Mouse (Mus musculus) stomach, postnatal 0 days (tissue): ENCODE data around the gene Hspa1l. TPM values are rescaled to one million over a fixed set of nuclear protein-coding genes. Genes with fewer than 3 reads are reported as not detected.

ENCODE experiments used
- ATAC-seq: fragments of 200-750 bp; cut with Nextera tagmentation; 2 replicates; pipeline ENCODE4 v1.8.0; 2017; ENCODE audit not compliant: low FRiP score, low TSS enrichment
- DNase-seq: peaks from one replicate; pipeline ENCODE4 v3.0.0-alpha.2; 2016; ENCODE audit warnings: low spot score
- H3K27ac ChIP-seq: fragments of 300-500 bp; sonication (generic); replicated peaks from 2 replicates; pipeline ENCODE4 v1.5.1; 2014; ENCODE audit warnings: mild to moderate bottlenecking, control low read depth
- H3K27me3 ChIP-seq: fragments of 300-500 bp; sonication (generic); 2 replicates; pipeline ENCODE4 v1.6.1; 2014; ENCODE audit warnings: low read length; ENCODE audit not compliant: control insufficient read depth, insufficient read depth
- H3K36me3 ChIP-seq: fragments of 300-500 bp; sonication (generic); 2 replicates; pipeline ENCODE4 v1.6.1; 2014; ENCODE audit warnings: low read length, mixed read lengths; ENCODE audit not compliant: control insufficient read depth, insufficient read depth
- H3K4me1 ChIP-seq: fragments of 300-500 bp; sonication (generic); replicated peaks from 2 replicates; pipeline ENCODE4 v1.6.1; 2014; ENCODE audit warnings: antibody characterized with exemption; ENCODE audit not compliant: control insufficient read depth, insufficient read depth
- H3K4me2 ChIP-seq: fragments of 300-500 bp; sonication (generic); replicated peaks from 2 replicates; pipeline ENCODE4 v1.6.1; 2014; ENCODE audit warnings: low read depth, mild to moderate bottlenecking, control low read depth, moderate library complexity
- H3K4me3 ChIP-seq: fragments of 300-500 bp; sonication (generic); 2 replicates; pipeline ENCODE4 v1.5.1; 2014; ENCODE audit warnings: low read depth, low read length, control low read depth
- H3K9ac ChIP-seq: fragments of 300-500 bp; sonication (generic); 2 replicates; pipeline ENCODE4 v1.6.1; 2014; ENCODE audit warnings: mild to moderate bottlenecking, low read length, control low read depth, mixed read lengths
- H3K9me3 ChIP-seq: fragments of 300-500 bp; sonication (generic); 2 replicates; pipeline ENCODE4 v1.6.1; 2016; ENCODE audit warnings: low read length; ENCODE audit not compliant: control insufficient read depth
- CTCF ChIP-seq: IDR thresholded peaks from 2 replicates; pipeline ENCODE4 v1.5.1; 2016; ENCODE audit warnings: antibody characterized with exemption, low read depth, mild to moderate bottlenecking, moderate library complexity
- EP300 ChIP-seq: optimal IDR thresholded peaks from 2 replicates; pipeline ENCODE3; 2016; ENCODE audit warnings: antibody characterized with exemption
- WGBS: fragments of 180-500 bp; shearing (Covaris S2); extraction: QIAGEN DNeasy Blood & Tissue Kit; methylation state at CpG from one replicate; pipeline ENCODE4 v1.1.7; 2014; 5-methylcytosine and 5-hydroxymethylcytosine counted together
- polyA plus RNA-seq: library from polyadenylated mRNA; unstranded; fragments of >200 nt; fragmentation: Nextera tagmentation; extraction: Ambion mirVana; gene quantifications from 2 replicates; pipeline ENCODE4 v1.2.1, GENCODE M21; 2015

Gene Hspa1l
- polyA plus RNA-seq, 1 experiment from 2014 or later = 0.25 TPM

DNA sequence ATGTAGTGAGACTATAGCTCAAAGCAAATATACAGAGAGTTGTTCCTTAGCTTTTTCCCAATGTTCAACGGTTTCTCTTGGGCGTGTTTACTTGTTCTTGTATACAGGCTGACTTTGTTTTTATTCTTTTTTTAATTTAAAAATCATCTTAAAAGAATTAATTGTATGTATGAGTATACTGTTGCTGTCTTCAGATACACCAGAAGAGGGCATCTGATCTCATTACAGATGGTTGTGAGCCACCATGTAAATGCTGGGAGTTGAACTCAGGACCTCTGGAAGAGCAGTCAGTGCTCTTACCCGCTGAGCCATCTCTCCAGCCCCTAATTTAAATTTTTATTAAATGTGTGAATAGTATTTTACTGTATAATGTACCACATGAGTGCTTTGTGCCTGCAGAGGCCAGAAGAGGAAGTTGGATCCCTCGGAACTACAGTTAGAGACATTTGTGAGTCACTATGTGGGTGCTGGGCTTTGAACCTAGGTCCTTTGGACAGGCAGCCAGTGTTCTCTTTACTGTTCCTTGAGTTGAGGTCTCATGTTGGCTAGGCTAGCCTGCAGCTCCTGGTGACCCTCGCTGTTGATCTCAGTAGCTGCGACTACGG is 35.0 kb downstream of the Hspa1l start:
- ATAC-seq (no peak), DNase-seq (no peak)
- H3K9me3 ChIP-seq = no peaks in the 10 kb centered on the region
- no peak overlapping the region for H3K27ac ChIP-seq
- H3K36me3 ChIP-seq = peaks cover 34% of the 10 kb centered on the region
- no peak overlapping the region for H3K4me3 ChIP-seq
- H3K4me1 ChIP-seq = peaks cover 4% of the 10 kb centered on the region
- no peaks in the 10 kb centered on the region for H3K27me3 ChIP-seq
- TF ChIP-seq EP300 = no peak
- peak; percentile 49 for TF ChIP-seq CTCF
- 95% methylated on average over 7 of the region's 7 CpGs for WGBS
- no peak overlapping the region for H3K9ac ChIP-seq
- H3K4me2 ChIP-seq = no peak overlapping the region

DNA sequence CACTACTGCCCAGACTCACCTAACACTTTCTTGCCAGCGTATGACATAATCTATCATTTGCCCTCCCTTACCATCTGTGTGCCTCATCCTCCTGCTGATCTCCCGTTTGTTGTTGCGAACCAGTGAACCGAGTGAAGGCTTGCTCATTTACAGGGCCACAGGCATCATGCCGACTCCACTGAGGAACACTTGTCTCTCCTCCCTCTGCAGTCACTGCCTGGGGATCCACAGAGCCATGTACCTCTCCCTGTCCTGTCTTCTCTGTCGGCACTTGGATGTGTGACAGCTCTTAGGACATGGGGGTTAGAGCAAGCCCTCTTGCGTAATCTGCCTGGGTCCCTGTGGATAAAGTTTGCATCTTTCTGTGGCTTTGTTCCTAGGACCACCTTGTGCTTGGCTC is 37.1 kb downstream of the Hspa1l start:
- H3K4me3 ChIP-seq = no peak overlapping the region
- WGBS = 88% methylated on average over 7 of the region's 7 CpGs
- TF ChIP-seq CTCF = no peak
- TF ChIP-seq EP300 = no peak
- H3K4me2 ChIP-seq = no peak overlapping the region
- H3K9me3 ChIP-seq = no peaks in the 10 kb centered on the region
- DNase-seq (no peak), ATAC-seq (no peak)
- peaks cover 49% of the 10 kb centered on the region for H3K36me3 ChIP-seq
- H3K9ac ChIP-seq = no peak overlapping the region
- no peak overlapping the region for H3K27ac ChIP-seq
- H3K27me3 ChIP-seq = no peaks in the 10 kb centered on the region
- H3K4me1 ChIP-seq = no peaks in the 10 kb centered on the region

DNA sequence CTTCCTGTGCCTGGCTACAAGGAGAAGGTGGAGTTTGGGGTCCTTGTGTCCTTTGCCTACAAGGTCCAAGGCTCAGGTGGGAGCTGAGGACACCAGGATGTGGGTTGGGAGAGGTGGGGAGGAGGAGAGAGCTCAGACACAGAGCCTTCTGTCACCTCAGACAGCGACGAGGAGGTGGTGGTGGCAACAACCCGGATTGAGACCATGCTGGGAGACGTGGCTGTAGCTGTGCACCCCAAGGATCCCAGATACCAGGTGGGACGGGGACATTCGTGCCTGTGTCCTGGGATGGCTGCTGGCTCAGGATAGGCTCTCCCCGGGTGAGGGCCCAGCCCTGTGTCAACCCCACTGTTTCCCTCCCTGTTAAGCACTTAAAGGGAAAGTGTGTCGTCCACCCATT is 38.9 kb downstream of the Hspa1l start:
- H3K9me3 ChIP-seq = no peaks in the 10 kb centered on the region
- no peak overlapping the region for H3K4me3 ChIP-seq
- 94% methylated on average over 8 of the region's 8 CpGs for WGBS
- H3K9ac ChIP-seq = no peak overlapping the region
- ATAC-seq (no peak), DNase-seq (no peak)
- H3K27me3 ChIP-seq = no peaks in the 10 kb centered on the region
- H3K4me1 ChIP-seq = no peaks in the 10 kb centered on the region
- TF ChIP-seq CTCF (no peak), EP300 (no peak)
- H3K36me3 ChIP-seq = peaks cover 48% of the 10 kb centered on the region
- H3K27ac ChIP-seq = no peak overlapping the region
- H3K4me2 ChIP-seq = no peak overlapping the region

DNA sequence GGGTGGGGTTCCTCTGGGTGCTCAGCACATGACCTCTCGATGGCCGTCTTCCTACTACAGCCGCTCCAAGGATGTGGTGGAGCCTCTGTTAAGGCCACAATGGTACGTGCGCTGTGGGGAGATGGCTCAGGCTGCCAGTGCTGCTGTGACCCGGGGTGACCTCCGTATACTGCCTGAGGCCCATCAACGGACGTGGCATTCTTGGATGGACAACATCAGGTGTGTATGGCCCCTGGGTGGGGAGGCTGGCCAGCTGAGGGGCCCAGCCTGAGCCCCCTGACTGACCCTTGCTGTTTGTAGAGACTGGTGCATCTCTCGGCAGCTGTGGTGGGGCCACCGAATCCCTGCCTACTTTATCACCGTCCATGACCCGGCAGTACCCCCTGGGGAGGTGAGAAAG is 39.9 kb downstream of the Hspa1l start:
- Histone ChIP-seq H3K4me3 (no peak overlapping the region), H3K36me3 (peaks cover 48% of the 10 kb centered on the region), H3K27me3 (no peaks in the 10 kb centered on the region), H3K9me3 (no peaks in the 10 kb centered on the region), H3K9ac (no peak overlapping the region), H3K27ac (no peak overlapping the region), H3K4me1 (no peaks in the 10 kb centered on the region), H3K4me2 (no peak overlapping the region)
- 78% methylated on average over 13 of the region's 13 CpGs for WGBS
- DNase-seq (no peak), ATAC-seq (no peak)
- no peak for TF ChIP-seq CTCF
- TF ChIP-seq EP300 = no peak

DNA sequence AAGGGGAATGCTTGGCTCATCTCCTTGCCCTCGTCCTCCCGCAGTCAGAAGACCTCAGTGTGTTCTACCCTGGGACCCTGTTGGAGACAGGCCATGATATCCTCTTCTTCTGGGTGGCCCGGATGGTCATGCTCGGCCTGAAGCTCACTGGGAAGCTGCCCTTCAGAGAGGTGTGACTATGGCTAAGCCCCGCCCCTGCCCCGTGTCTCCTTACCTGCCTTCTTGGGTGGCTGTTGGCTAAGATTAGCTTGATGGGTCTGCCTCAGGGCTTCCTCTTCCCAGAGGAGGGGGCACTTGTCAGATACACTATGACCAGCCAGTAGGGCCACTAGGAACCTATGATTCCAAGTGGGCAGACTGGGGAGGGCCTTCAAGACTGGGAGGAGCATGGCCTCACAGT is 40.7 kb downstream of the Hspa1l start:
- H3K4me3 ChIP-seq = no peak overlapping the region
- no peaks in the 10 kb centered on the region for H3K4me1 ChIP-seq
- no peaks in the 10 kb centered on the region for H3K27me3 ChIP-seq
- no peaks in the 10 kb centered on the region for H3K9me3 ChIP-seq
- no peak overlapping the region for H3K9ac ChIP-seq
- peaks cover 46% of the 10 kb centered on the region for H3K36me3 ChIP-seq
- ATAC-seq (no peak), DNase-seq (no peak)
- no peak overlapping the region for H3K27ac ChIP-seq
- H3K4me2 ChIP-seq = no peak overlapping the region
- no peak for TF ChIP-seq CTCF
- TF ChIP-seq EP300 = no peak
- WGBS = 74% methylated on average over 6 of the region's 6 CpGs

DNA sequence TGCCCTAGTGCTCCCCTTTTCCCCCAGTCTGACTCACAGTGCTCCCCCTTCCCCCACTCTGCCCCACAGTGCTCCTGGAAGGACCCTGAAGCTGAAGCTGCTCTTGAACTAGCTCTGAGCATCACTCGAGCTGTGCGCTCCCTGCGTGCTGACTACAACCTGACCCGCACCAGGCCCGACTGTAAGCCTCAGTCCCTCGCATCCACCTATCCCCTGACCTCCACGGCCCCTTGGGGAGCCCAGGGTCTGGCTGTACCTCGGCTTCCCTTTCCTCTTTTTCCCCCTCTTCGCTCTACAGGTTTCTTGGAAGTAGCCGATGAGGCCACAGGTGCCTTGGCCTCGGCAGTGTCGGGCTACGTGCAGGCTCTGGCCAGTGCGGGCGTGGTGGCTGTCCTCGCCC is 42.8 kb downstream of the Hspa1l start:
- Histone ChIP-seq H3K9ac (no peak overlapping the region), H3K9me3 (no peaks in the 10 kb centered on the region), H3K4me2 (no peak overlapping the region), H3K27me3 (no peaks in the 10 kb centered on the region), H3K4me3 (no peak overlapping the region), H3K4me1 (no peaks in the 10 kb centered on the region), H3K27ac (no peak overlapping the region), H3K36me3 (peaks cover 44% of the 10 kb centered on the region)
- ATAC-seq (no peak), DNase-seq (no peak)
- TF ChIP-seq EP300 (no peak), CTCF (no peak)
- 87% methylated on average over 16 of the region's 16 CpGs for WGBS
